Mouse (Mus musculus) embryonic fibroblast, embryonic 13.5 days (primary cell): ENCODE data around the gene Vps50.

Experiments used
- CTCF ChIP-seq: IDR thresholded peaks from 2 replicates; pipeline ENCODE4 v1.5.1; 2011; ENCODE audit warnings: mild to moderate bottlenecking, control low read depth, low read length, moderate library complexity, borderline replicate concordance; ENCODE audit not compliant: insufficient read depth
- POLR2A ChIP-seq: IDR thresholded peaks from 2 replicates; pipeline ENCODE4 v1.6.1; 2011; ENCODE audit warnings: low read depth, mild to moderate bottlenecking, control low read depth, low read length, moderate library complexity

GRCm38 (mm10) chr6:3572221-3572815, 74.1 kb downstream of the Vps50 start:
- TF ChIP-seq CTCF, result no peak
- no peak for TF ChIP-seq POLR2A
